Mouse (Mus musculus): Measurements from ENCODE around the gene Ric8a. TPM values are rescaled to one million over a fixed set of nuclear protein-coding genes. Genes with fewer than 3 reads are reported as not detected.

The Ric8a gene
- polyA plus RNA-seq (2014; fragmentation: Nextera tagmentation; extraction: Ambion mirVana), result 40.5 and 42.8 TPM in 2 replicates

GRCm38 (mm10) chr7:140856785-140857549 lies at the start of gene Ric8a:
Gene Ric8a, plus strand, starts transcription at chr7:140856957.
- peak within 1 kb of the TSS; percentile 78 to 86 for H3K4me3 ChIP-seq (ENCODE audit: control insufficient read depth in 1 of 2, insufficient read depth in 1 of 2, low read depth in 1 of 2, low read length in 2 of 2)
- H3K4me1 ChIP-seq (ENCODE audit: control insufficient read depth in 2 of 2, insufficient read depth in 2 of 2, low read length in 2 of 2), result peaks cover 11 to 21% of the 10 kb centered on the region in 2 experiments
- peak within 1 kb of the TSS; percentile 84 to 91 for H3K27ac ChIP-seq (replicated peaks in 1 of 2; ENCODE audit: control insufficient read depth in 1 of 2, insufficient read depth in 1 of 2, low read depth in 2 of 2, low read length in 2 of 2)
- peak within 1 kb of the TSS; percentile 83 for H3K4me2 ChIP-seq (ENCODE audit: low read length)
- peak; percentile 85 for ATAC-seq (ENCODE audit: insufficient number of reproducible peaks, insufficient read depth, low FRiP score, low read depth)
- WGBS, result under 1% methylated on average over 48 of the region's 50 CpGs
- H3K27me3 ChIP-seq (ENCODE audit: control insufficient read depth, insufficient read depth, low read length), result no peaks in the 10 kb centered on the region
- peaks cover 63% of the 10 kb centered on the region for H3K36me3 ChIP-seq (ENCODE audit: control insufficient read depth, insufficient read depth, low read length)
- H3K9me3 ChIP-seq (ENCODE audit: control insufficient read depth, low read length), result no peaks in the 10 kb centered on the region
- peak within 1 kb of the TSS; percentile 93 for H3K9ac ChIP-seq (ENCODE audit: low read length)

GRCm38 (mm10) chr7:140810496-140810895 lies 46.3 kb upstream of the Ric8a start:
- Histone ChIP-seq H3K27me3 (ENCODE audit: control insufficient read depth, insufficient read depth, low read length) (no peaks in the 10 kb centered on the region), H3K4me2 (ENCODE audit: low read length) (no peak overlapping the region), H3K4me3 (ENCODE audit: control insufficient read depth in 1 of 2, insufficient read depth in 1 of 2, low read depth in 1 of 2, low read length in 2 of 2) (no peak overlapping the region), H3K9ac (ENCODE audit: low read length) (no peak overlapping the region), H3K27ac (replicated peaks in 1 of 2; ENCODE audit: control insufficient read depth in 1 of 2, insufficient read depth in 1 of 2, low read depth in 2 of 2, low read length in 2 of 2) (no peak overlapping the region), H3K9me3 (ENCODE audit: control insufficient read depth, low read length) (no peaks in the 10 kb centered on the region), H3K36me3 (ENCODE audit: control insufficient read depth, insufficient read depth, low read length) (no peaks in the 10 kb centered on the region), H3K4me1 (ENCODE audit: control insufficient read depth in 2 of 2, insufficient read depth in 2 of 2, low read length in 2 of 2) (no peaks in the 10 kb centered on the region)
- WGBS, result 85% methylated on average over 6 of the region's 6 CpGs
- no peak for ATAC-seq (ENCODE audit: insufficient number of reproducible peaks, insufficient read depth, low FRiP score, low read depth)

GRCm38 (mm10) chr7:140811714-140812113 lies 45.0 kb upstream of the Ric8a start:
- Histone ChIP-seq H3K27me3 (ENCODE audit: control insufficient read depth, insufficient read depth, low read length) (no peaks in the 10 kb centered on the region), H3K27ac (replicated peaks in 1 of 2; ENCODE audit: control insufficient read depth in 1 of 2, insufficient read depth in 1 of 2, low read depth in 2 of 2, low read length in 2 of 2) (no peak overlapping the region)
- 83% methylated on average over 13 of the region's 13 CpGs for WGBS

GRCm38 (mm10) chr7:140812850-140813249 lies 43.9 kb upstream of the Ric8a start:
- no peak for ATAC-seq (ENCODE audit: insufficient number of reproducible peaks, insufficient read depth, low FRiP score, low read depth)
- WGBS, result 83% methylated on average over 12 of the region's 12 CpGs

More at GRCm38 (mm10) chr7:140811714-140812113, 45.0 kb upstream of the Ric8a start:
- no peaks in the 10 kb centered on the region for H3K4me1 ChIP-seq (ENCODE audit: control insufficient read depth in 2 of 2, insufficient read depth in 2 of 2, low read length in 2 of 2)
- no peak overlapping the region for H3K4me3 ChIP-seq (ENCODE audit: control insufficient read depth in 1 of 2, insufficient read depth in 1 of 2, low read depth in 1 of 2, low read length in 2 of 2)
- ATAC-seq (ENCODE audit: insufficient number of reproducible peaks, insufficient read depth, low FRiP score, low read depth), result no peak
- no peaks in the 10 kb centered on the region for H3K9me3 ChIP-seq (ENCODE audit: control insufficient read depth, low read length)
- H3K9ac ChIP-seq (ENCODE audit: low read length), result no peak overlapping the region
- H3K36me3 ChIP-seq (ENCODE audit: control insufficient read depth, insufficient read depth, low read length), result no peaks in the 10 kb centered on the region
- no peak overlapping the region for H3K4me2 ChIP-seq (ENCODE audit: low read length)

GRCm38 (mm10) chr7:140820173-140820572 lies 36.6 kb upstream of the Ric8a start:
- 63% methylated on average over 4 of the region's 4 CpGs for WGBS
- Histone ChIP-seq H3K4me3 (ENCODE audit: control insufficient read depth in 1 of 2, insufficient read depth in 1 of 2, low read depth in 1 of 2, low read length in 2 of 2) (no peak overlapping the region), H3K4me1 (ENCODE audit: control insufficient read depth in 2 of 2, insufficient read depth in 2 of 2, low read length in 2 of 2) (peaks cover 0 to 6% of the 10 kb centered on the region in 2 experiments; a peak in 1 of 4 replicates)

More at GRCm38 (mm10) chr7:140812850-140813249, 43.9 kb upstream of the Ric8a start:
- H3K27ac ChIP-seq (replicated peaks in 1 of 2; ENCODE audit: control insufficient read depth in 1 of 2, insufficient read depth in 1 of 2, low read depth in 2 of 2, low read length in 2 of 2), result no peak overlapping the region
- no peaks in the 10 kb centered on the region for H3K27me3 ChIP-seq (ENCODE audit: control insufficient read depth, insufficient read depth, low read length)
- H3K4me1 ChIP-seq (ENCODE audit: control insufficient read depth in 2 of 2, insufficient read depth in 2 of 2, low read length in 2 of 2), result no peaks in the 10 kb centered on the region
- H3K9ac ChIP-seq (ENCODE audit: low read length), result no peak overlapping the region
- no peaks in the 10 kb centered on the region for H3K36me3 ChIP-seq (ENCODE audit: control insufficient read depth, insufficient read depth, low read length)
- no peaks in the 10 kb centered on the region for H3K9me3 ChIP-seq (ENCODE audit: control insufficient read depth, low read length)
- H3K4me3 ChIP-seq (ENCODE audit: control insufficient read depth in 1 of 2, insufficient read depth in 1 of 2, low read depth in 1 of 2, low read length in 2 of 2), result no peak overlapping the region
- H3K4me2 ChIP-seq (ENCODE audit: low read length), result no peak overlapping the region

GRCm38 (mm10) chr7:140821305-140821652 lies 35.5 kb upstream of the Ric8a start:
- H3K9ac ChIP-seq (ENCODE audit: low read length), result peak overlapping the region; percentile 64; the same call in 1 of the 2 replicates
- 51% methylated on average over 5 of the region's 5 CpGs for WGBS

More at GRCm38 (mm10) chr7:140820173-140820572, 36.6 kb upstream of the Ric8a start:
- H3K9ac ChIP-seq (ENCODE audit: low read length), result no peak overlapping the region
- H3K27ac ChIP-seq (replicated peaks in 1 of 2; ENCODE audit: control insufficient read depth in 1 of 2, insufficient read depth in 1 of 2, low read depth in 2 of 2, low read length in 2 of 2), result no peak overlapping the region
- ATAC-seq (ENCODE audit: insufficient number of reproducible peaks, insufficient read depth, low FRiP score, low read depth), result no peak
- no peaks in the 10 kb centered on the region for H3K36me3 ChIP-seq (ENCODE audit: control insufficient read depth, insufficient read depth, low read length)
- H3K4me2 ChIP-seq (ENCODE audit: low read length), result no peak overlapping the region
- H3K27me3 ChIP-seq (ENCODE audit: control insufficient read depth, insufficient read depth, low read length), result no peaks in the 10 kb centered on the region
- no peaks in the 10 kb centered on the region for H3K9me3 ChIP-seq (ENCODE audit: control insufficient read depth, low read length)

GRCm38 (mm10) chr7:140821653-140822329 lies 35.0 kb upstream of the Ric8a start, which contains the start of gene Zfp941:
Gene Zfp941, minus strand, starts transcription at chr7:140822178.
- peaks cover 0 to 6% of the 10 kb centered on the region in 2 experiments; a peak in 1 of 4 replicates for H3K4me1 ChIP-seq (ENCODE audit: control insufficient read depth in 2 of 2, insufficient read depth in 2 of 2, low read length in 2 of 2)
- H3K4me3 ChIP-seq (ENCODE audit: control insufficient read depth in 1 of 2, insufficient read depth in 1 of 2, low read depth in 1 of 2, low read length in 2 of 2), result peak within 1 kb of the TSS; percentile 48 to 53
- no peaks in the 10 kb centered on the region for H3K9me3 ChIP-seq (ENCODE audit: control insufficient read depth, low read length)
- 2% methylated on average over 21 of the region's 21 CpGs for whole genome bisulfite sequencing
- H3K9ac ChIP-seq (ENCODE audit: low read length), result peak within 1 kb of the TSS; percentile 64
- no peaks in the 10 kb centered on the region for H3K36me3 ChIP-seq (ENCODE audit: control insufficient read depth, insufficient read depth, low read length)
- H3K27me3 ChIP-seq (ENCODE audit: control insufficient read depth, insufficient read depth, low read length), result no peaks in the 10 kb centered on the region
- H3K4me2 ChIP-seq (ENCODE audit: low read length), result peak within 1 kb of the TSS; percentile 77
- H3K27ac ChIP-seq (replicated peaks in 1 of 2; ENCODE audit: control insufficient read depth in 1 of 2, insufficient read depth in 1 of 2, low read depth in 2 of 2, low read length in 2 of 2), result no peak within 1 kb of the TSS
- ATAC-seq (ENCODE audit: insufficient number of reproducible peaks, insufficient read depth, low FRiP score, low read depth), result 0 out of 2 replicates have a peak, but pooled peaks have one; percentile 26

More at GRCm38 (mm10) chr7:140821305-140821652, 35.5 kb upstream of the Ric8a start:
- peaks cover 0 to 6% of the 10 kb centered on the region in 2 experiments; a peak in 1 of 4 replicates for H3K4me1 ChIP-seq (ENCODE audit: control insufficient read depth in 2 of 2, insufficient read depth in 2 of 2, low read length in 2 of 2)
- H3K4me2 ChIP-seq (ENCODE audit: low read length), result peak overlapping the region; percentile 77
- no peaks in the 10 kb centered on the region for H3K27me3 ChIP-seq (ENCODE audit: control insufficient read depth, insufficient read depth, low read length)
- no peaks in the 10 kb centered on the region for H3K36me3 ChIP-seq (ENCODE audit: control insufficient read depth, insufficient read depth, low read length)
- peak overlapping the region; percentile 48 to 53; a peak in 3 of 4 replicates for H3K4me3 ChIP-seq (ENCODE audit: control insufficient read depth in 1 of 2, insufficient read depth in 1 of 2, low read depth in 1 of 2, low read length in 2 of 2)
- no peaks in the 10 kb centered on the region for H3K9me3 ChIP-seq (ENCODE audit: control insufficient read depth, low read length)
- H3K27ac ChIP-seq (replicated peaks in 1 of 2; ENCODE audit: control insufficient read depth in 1 of 2, insufficient read depth in 1 of 2, low read depth in 2 of 2, low read length in 2 of 2), result no peak overlapping the region
- ATAC-seq (ENCODE audit: insufficient number of reproducible peaks, insufficient read depth, low FRiP score, low read depth), result no peak

All from heart, embryonic 14.5 days (tissue).